Mouse (Mus musculus) testis, adult 2 months (tissue): ENCODE results near the gene Zfp13.

Source experiments
- CTCF ChIP-seq: fragments of 200-500 bp; IDR thresholded peaks from 2 replicates; pipeline ENCODE4 v1.5.1; 2012; ENCODE audit warnings: low read depth, mild to moderate bottlenecking, inconsistent platforms, low read length, moderate library complexity; ENCODE audit not compliant: control insufficient read depth, insufficient read depth, insufficient replicate concordance
- POLR2A ChIP-seq: fragments of 200-500 bp; IDR thresholded peaks from 2 replicates; pipeline ENCODE4 v1.6.1; 2012; ENCODE audit warnings: low read depth, mild to moderate bottlenecking, inconsistent platforms, low read length, moderate library complexity; ENCODE audit not compliant: control insufficient read depth

DNA sequence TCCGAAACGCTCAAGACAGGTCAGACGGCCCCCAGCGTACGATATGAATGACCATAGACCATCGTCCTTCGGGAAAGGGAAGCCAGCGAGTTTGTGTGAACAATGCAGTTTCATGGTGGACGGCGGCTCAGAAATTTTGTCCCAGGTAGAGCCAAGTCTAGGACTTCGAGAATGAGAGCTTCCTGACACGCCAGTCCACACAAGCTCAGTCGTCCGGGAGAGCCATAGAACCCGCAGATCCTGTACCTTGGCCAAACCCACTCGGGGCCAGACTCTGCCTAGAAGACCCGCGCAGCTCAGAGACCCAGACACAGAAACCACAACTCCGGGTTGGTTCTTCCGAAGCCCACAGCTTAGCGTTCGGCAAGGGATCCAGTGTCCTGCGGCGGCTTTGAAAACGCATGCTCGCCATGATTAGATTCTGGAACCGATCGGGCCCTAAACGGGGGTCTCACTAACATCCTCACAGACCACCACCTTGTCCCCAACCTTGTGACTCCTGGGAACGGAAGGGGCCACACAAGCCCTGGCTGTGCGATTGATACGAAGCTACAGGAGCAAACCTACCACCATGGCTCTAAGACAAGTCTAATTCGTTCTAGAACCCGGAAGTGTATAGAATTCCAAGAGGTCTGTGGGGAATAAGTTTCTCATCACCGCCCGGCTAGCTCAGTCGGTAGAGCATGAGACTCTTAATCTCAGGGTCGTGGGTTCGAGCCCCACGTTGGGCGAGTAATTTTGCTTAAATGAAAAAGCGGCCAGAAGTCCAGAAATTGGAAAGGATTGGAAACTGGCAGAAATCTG, 52.4 kb downstream of the Zfp13 start:
- TF ChIP-seq POLR2A (0 out of 2 replicates have a peak, but pooled peaks have one; percentile 19), CTCF (no peak)
